Mouse (Mus musculus) limb, embryonic 15.5 days (tissue): ENCODE measurements around the gene Spin2g. TPM values are rescaled to one million over a fixed set of nuclear protein-coding genes. Genes with fewer than 3 reads are reported as not detected.
"Not testable (repeated sequence)": the region's sequence is repeated elsewhere in the genome, so short reads cannot be mapped to it uniquely, and the experiment has no call there.

Experiments
- ATAC-seq: fragments of 200-750 bp; cut with Nextera tagmentation; 2 replicates; pipeline ENCODE4 v1.8.0; 2017; ENCODE audit warnings: low read depth, moderate TSS enrichment; ENCODE audit not compliant: insufficient number of reproducible peaks, low FRiP score, low TSS enrichment
- H3K27ac ChIP-seq: fragments of 300-500 bp; sonication (generic); 2 replicates; pipeline ENCODE4 v1.5.1; 2015; ENCODE audit warnings: moderate library complexity, mild to moderate bottlenecking, inconsistent platforms
- H3K27me3 ChIP-seq: fragments of 300-500 bp; sonication (generic); 2 replicates; pipeline ENCODE4 v1.6.1; 2015; ENCODE audit warnings: inconsistent platforms
- H3K36me3 ChIP-seq: fragments of 300-500 bp; sonication (generic); 2 replicates; pipeline ENCODE4 v1.6.1; 2015; ENCODE audit warnings: inconsistent platforms
- H3K4me1 ChIP-seq: fragments of 300-500 bp; sonication (generic); 2 replicates; pipeline ENCODE4 v1.6.1; 2015; ENCODE audit warnings: inconsistent platforms
- H3K4me2 ChIP-seq: fragments of 300-500 bp; sonication (generic); 2 replicates; pipeline ENCODE4 v1.6.1; 2015; ENCODE audit warnings: mild to moderate bottlenecking, inconsistent platforms
- H3K4me3 ChIP-seq: fragments of 300-500 bp; sonication (generic); 2 replicates; pipeline ENCODE4 v1.5.1; 2015; ENCODE audit warnings: mild to moderate bottlenecking, inconsistent platforms
- H3K9ac ChIP-seq: fragments of 300-500 bp; sonication (generic); 2 replicates; pipeline ENCODE4 v1.6.1; 2015; ENCODE audit warnings: inconsistent platforms
- H3K9me3 ChIP-seq: fragments of 300-500 bp; sonication (generic); 2 replicates; pipeline ENCODE4 v1.6.1; 2016; ENCODE audit warnings: inconsistent platforms
- WGBS: fragments of 180-500 bp; shearing (Covaris S2); methylation state at CpG from one replicate; pipeline ENCODE4 v1.1.7; 2015; 5-methylcytosine and 5-hydroxymethylcytosine counted together
- polyA plus RNA-seq: library from polyadenylated mRNA; unstranded; fragments of >200 nt; fragmentation: Nextera tagmentation; extraction: Ambion mirVana; gene quantifications from 2 replicates; pipeline ENCODE4 v1.2.1, GENCODE M21; 2015

Gene Spin2g
- not detected in 2 replicates for polyA plus RNA-seq

DNA sequence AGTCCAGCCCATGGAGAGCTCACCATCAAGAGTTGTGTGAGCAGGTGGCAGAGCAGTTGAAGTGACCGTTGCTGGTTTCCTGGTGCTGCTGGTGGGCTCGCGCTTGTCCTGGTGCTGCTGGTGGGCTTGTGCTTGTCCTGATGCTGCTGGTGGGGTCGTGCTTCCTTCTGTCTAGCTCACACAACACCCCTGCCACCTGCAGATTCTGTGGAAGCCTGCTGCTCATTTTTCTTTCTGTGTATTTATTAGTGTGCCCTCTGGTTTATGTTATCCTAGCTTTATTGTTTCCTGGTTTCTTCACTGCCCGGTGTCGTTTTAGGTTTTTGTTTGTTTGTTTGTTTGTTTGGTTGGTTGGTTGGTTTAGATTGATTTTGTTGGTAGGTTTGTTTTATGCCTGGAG, at the start of gene Spin2g:
TSS of gene Spin2g (minus strand) at position 101 of the 400 bp plus-strand sequence.
- H3K4me3 ChIP-seq, ATAC-seq: not testable (repeated sequence)

More for the DNA sequence above, at the start of gene Spin2g:
- not testable (repeated sequence) for H3K36me3 ChIP-seq, H3K27ac ChIP-seq, H3K4me1 ChIP-seq, H3K4me2 ChIP-seq, H3K9me3 ChIP-seq, H3K27me3 ChIP-seq, H3K9ac ChIP-seq
- WGBS = 76% methylated on average over 6 of the region's 6 CpGs

Other genes starting within 250 kb of the Spin2g start
- gene Btbd35f9, start 77.2 kb downstream of the Spin2g start, polyA plus RNA-seq = not detected in 2 replicates
- gene Btbd35f8, start 211.8 kb upstream of the Spin2g start, polyA plus RNA-seq = not detected in 2 replicates